9 mouse cellular contexts compared by ENCODE assay signal in the genomic region with DNA sequence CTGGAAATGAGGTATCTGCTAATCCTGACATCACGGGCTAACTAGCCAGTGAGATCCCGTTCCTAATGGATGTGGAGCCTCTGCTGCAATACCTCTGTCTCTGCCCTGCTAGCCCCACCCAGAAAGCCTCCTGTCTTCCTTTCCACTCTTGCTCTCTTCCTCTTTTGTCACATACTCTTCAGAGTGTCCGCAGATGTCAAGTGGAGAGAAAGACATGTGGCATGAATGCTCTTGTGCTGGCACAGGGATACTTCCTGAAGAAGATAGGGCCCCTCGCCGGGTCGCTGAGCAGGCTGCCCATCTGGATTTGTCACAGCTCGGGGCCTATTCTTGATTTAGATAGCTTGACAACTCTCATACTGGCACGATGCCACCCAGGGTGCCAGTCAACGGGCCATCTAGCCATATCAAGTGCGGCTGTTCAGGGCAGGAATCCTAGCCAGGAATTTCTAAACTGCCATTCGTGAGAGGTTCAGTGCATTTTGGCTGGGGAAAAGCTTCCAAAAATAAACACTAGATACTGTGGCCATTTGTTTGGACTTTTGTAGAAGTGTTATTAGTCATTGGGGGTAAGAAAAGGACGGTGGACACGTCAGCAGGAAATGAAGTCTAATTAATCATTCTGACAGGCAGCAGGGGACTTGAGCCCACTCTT. TPM values are rescaled to one million over a fixed set of nuclear protein-coding genes. Genes with fewer than 3 reads are reported as not detected.
DNase-seq lines count a peak whose midpoint lies in the region; ATAC-seq and TF ChIP-seq lines count a peak whose summit lies in the region.
"Had no signal": no experiment of that assay in that cellular context is flagged by ENCODE, and none has a peak within 500 bp of the region (broad histone marks: within the 10 kb centered on the region; RNA-seq: fewer than 3 reads in every experiment).

No protein-coding gene starts in this region.

- H3K9ac ChIP-seq in hindbrain, embryonic 14.5 days = no peak overlapping the region
- no peak overlapping the region for H3K9ac ChIP-seq in lung, postnatal 0 days (replicated peaks; ENCODE audit: low read depth)

- no peaks in the 10 kb centered on the region for H3K27me3 ChIP-seq in hindbrain, embryonic 14.5 days (ENCODE audit: control insufficient read depth, insufficient read depth, low read length)
- H3K27me3 ChIP-seq in lung, postnatal 0 days (replicated peaks; ENCODE audit: insufficient read depth, low read length) = no peaks in the 10 kb centered on the region

- H3K27ac ChIP-seq in hindbrain, embryonic 14.5 days = no peak overlapping the region; the same call in 1 of the 2 replicates
- H3K27ac ChIP-seq in lung, postnatal 0 days (ENCODE audit: low read length) = peak overlapping the region; percentile 78
- H3K27ac ChIP-seq: macrophage had no signal

- no peaks in the 10 kb centered on the region for H3K36me3 ChIP-seq in hindbrain, embryonic 14.5 days (replicated peaks; ENCODE audit: control insufficient read depth, insufficient read depth)
- H3K36me3 ChIP-seq in lung, postnatal 0 days (ENCODE audit: insufficient read depth, low read length) = no peaks in the 10 kb centered on the region

- peak; percentile 30 to 79 for DNase-seq in adrenal gland, adult (ENCODE audit: inconsistent age in 2 of 2, low spot score in 1 of 2)
- no peak for DNase-seq in adrenal gland, adult 8-10 months
- DNase-seq in 3134 (ENCODE audit: extremely low read depth, insufficient read length, low spot score) = peak; percentile 82
- DNase-seq in gastrocnemius, postnatal 14 days = peak; percentile 76
- DNase-seq in hindbrain, embryonic 14.5 days (ENCODE audit: low spot score) = peak; percentile 61
- peak; percentile 91 for DNase-seq in lung, postnatal 0 days (ENCODE audit: low spot score)
- no peak for DNase-seq in layer of hippocampus, postnatal 14 days (ENCODE audit: low spot score in 2 of 2)
- DNase-seq in layer of hippocampus, adult 18-20 months (ENCODE audit: low spot score in 2 of 2) = no peak

- no peaks in the 10 kb centered on the region for H3K9me3 ChIP-seq in hindbrain, embryonic 14.5 days (ENCODE audit: control insufficient read depth, low read length)
- no peaks in the 10 kb centered on the region for H3K9me3 ChIP-seq in lung, postnatal 0 days (ENCODE audit: low read length)

- H3K4me1 ChIP-seq in hindbrain, embryonic 14.5 days (replicated peaks; ENCODE audit: control insufficient read depth, insufficient read depth, low read length) = 0 out of 2 replicates have a peak, but pooled peaks cover 3% of the 10 kb centered on the region
- peaks cover 13% of the 10 kb centered on the region; the same call in 1 of the 2 replicates for H3K4me1 ChIP-seq in lung, postnatal 0 days (ENCODE audit: insufficient read depth, low read depth, low read length)

- intact Hi-C loops in gastrocnemius, postnatal 14 days (cut with DNase I; ENCODE audit: low total_unique reads) = no loop called here

- ATAC-seq in hindbrain, embryonic 14.5 days (ENCODE audit: low FRiP score) = peak; percentile 83
- ATAC-seq in lung, postnatal 0 days = peak; percentile 84

- no peak for TF ChIP-seq CTCF in lung, postnatal 0 days (IDR thresholded peaks at IDR 0.05)

- peak; percentile 90 for TF ChIP-seq EP300 in lung, postnatal 0 days (IDR thresholded peaks at IDR 0.05)

- no peak overlapping the region for H3K4me3 ChIP-seq in hindbrain, embryonic 14.5 days (replicated peaks; ENCODE audit: low read length)
- no peak overlapping the region for H3K4me3 ChIP-seq in lung, postnatal 0 days (ENCODE audit: low read depth, low read length)

- 31% methylated on average over 13 of the region's 13 CpGs for WGBS in hindbrain, embryonic 14.5 days
- WGBS in lung, postnatal 0 days = 7% methylated on average over 13 of the region's 13 CpGs

- H3K4me2 ChIP-seq in hindbrain, embryonic 14.5 days (replicated peaks) = no peak overlapping the region
- peak overlapping the region; percentile 6; the same call in 1 of the 2 replicates for H3K4me2 ChIP-seq in lung, postnatal 0 days (replicated peaks; ENCODE audit: low read depth, low read length)

RNA-seq across cellular contexts. Expression of gene Krr1, which starts 35.8 kb away (rescaled TPM):
- total RNA-seq in adrenal gland, adult 8-10 months (2022) = 10 to 100 TPM; 38.5 to 49.1 (median 42.1) TPM
- total RNA-seq in gastrocnemius, postnatal 14 days (2021) = 10 to 100 TPM; 20.8 to 23.1 TPM
- polyA plus RNA-seq in hindbrain, embryonic 14.5 days (2014; fragmentation: Nextera tagmentation; extraction: Ambion mirVana) = 39.3 and 47.6 TPM in 2 replicates
- polyA plus RNA-seq in lung, postnatal 0 days (2015; fragmentation: Nextera tagmentation; extraction: Ambion mirVana) = 18.6 and 20.6 TPM in 2 replicates
- total RNA-seq in layer of hippocampus, postnatal 14 days (2021) = 10 to 100 TPM; 27.5 to 31.7 TPM
- 10 to 100 TPM; 35.0 to 35.6 TPM for total RNA-seq in layer of hippocampus, adult 18-20 months (2021)

Comparison
In these comparisons a context has a peak if more than half of its experiments do, and no peak if none do; other contexts are left out.
1. DNase-seq: peak in adrenal gland, adult (2 of 2), 3134 (single experiment), gastrocnemius, postnatal 14 days (single experiment), hindbrain, embryonic 14.5 days (single experiment) and lung, postnatal 0 days (single experiment); none in adrenal gland, adult 8-10 months (single experiment), layer of hippocampus, postnatal 14 days (0 of 2) and layer of hippocampus, adult 18-20 months (0 of 2).